Mouse (Mus musculus) heart, embryonic 15.5 days (tissue): Measurements from ENCODE around the gene Mphosph9. TPM values are rescaled to one million over a fixed set of nuclear protein-coding genes. Genes with fewer than 3 reads are reported as not detected.

ENCODE experiments used
- ATAC-seq: fragments of 200-750 bp; cut with Nextera tagmentation; replicated peaks from 2 replicates; pipeline ENCODE4 v1.8.0; 2017; ENCODE audit warnings: low read depth, moderate TSS enrichment; ENCODE audit not compliant: insufficient number of reproducible peaks, insufficient read depth, low FRiP score
- H3K27ac ChIP-seq: fragments of 300-500 bp; sonication (generic); 2 replicates; pipeline ENCODE4 v1.5.1; 2015; ENCODE audit warnings: mild to moderate bottlenecking, inconsistent platforms
- H3K27me3 ChIP-seq: fragments of 300-500 bp; sonication (generic); 2 replicates; pipeline ENCODE4 v1.6.1; 2015; ENCODE audit warnings: inconsistent platforms
- H3K36me3 ChIP-seq: fragments of 300-500 bp; sonication (generic); 2 replicates; pipeline ENCODE4 v1.6.1; 2015; ENCODE audit warnings: mild to moderate bottlenecking, inconsistent platforms
- H3K4me1 ChIP-seq: fragments of 300-500 bp; sonication (generic); replicated peaks from 2 replicates; pipeline ENCODE4 v1.6.1; 2015; ENCODE audit warnings: inconsistent platforms
- H3K4me2 ChIP-seq: fragments of 300-500 bp; sonication (generic); 2 replicates; pipeline ENCODE4 v1.6.1; 2015; ENCODE audit warnings: inconsistent platforms, mild to moderate bottlenecking, moderate library complexity
- H3K4me3 ChIP-seq: fragments of 300-500 bp; sonication (generic); 2 replicates; pipeline ENCODE4 v1.5.1; 2015; ENCODE audit warnings: mild to moderate bottlenecking, inconsistent platforms
- H3K9ac ChIP-seq: fragments of 300-500 bp; sonication (generic); 2 replicates; pipeline ENCODE4 v1.6.1; 2015; ENCODE audit warnings: mild to moderate bottlenecking, inconsistent platforms
- H3K9me3 ChIP-seq: fragments of 300-500 bp; sonication (generic); replicated peaks from 2 replicates; pipeline ENCODE4 v1.6.1; 2016; ENCODE audit warnings: inconsistent platforms
- WGBS: fragments of 180-500 bp; shearing (Covaris S2); methylation state at CpG from one replicate; pipeline ENCODE4 v1.1.7; 2015; ENCODE audit warnings: mixed read lengths; 5-methylcytosine and 5-hydroxymethylcytosine counted together
- polyA plus RNA-seq: library from polyadenylated mRNA; unstranded; fragments of >200 nt; fragmentation: Nextera tagmentation; extraction: Ambion mirVana; gene quantifications from 2 replicates; pipeline ENCODE4 v1.2.1, GENCODE M21; 2015

Gene Mphosph9
- polyA plus RNA-seq, 1 experiment from 2014 or later, result 10.2 TPM

DNA sequence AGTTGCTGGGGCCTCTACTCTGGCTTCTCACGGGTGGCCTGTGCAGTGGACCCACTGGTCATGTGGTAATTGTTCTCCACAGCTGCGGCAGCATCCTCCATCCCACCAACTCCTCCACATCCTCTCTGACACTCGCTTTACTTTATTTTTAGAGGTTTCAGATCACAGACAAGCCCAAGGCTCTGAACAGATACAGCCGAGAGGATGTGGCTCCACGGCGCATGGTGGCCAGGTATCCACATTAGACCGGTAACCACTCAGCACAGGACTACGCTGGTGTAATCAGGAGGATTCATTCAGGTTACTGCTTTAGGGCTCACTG is 94.7 kb downstream of the Mphosph9 start:
- peaks cover 58% of the 10 kb centered on the region for H3K4me1 ChIP-seq
- peak overlapping the region; percentile 25; the same call in 1 of the 2 replicates for H3K4me2 ChIP-seq
- no peaks in the 10 kb centered on the region for H3K36me3 ChIP-seq
- peak overlapping the region; percentile 90 for H3K27ac ChIP-seq
- H3K9me3 ChIP-seq, result no peaks in the 10 kb centered on the region
- H3K27me3 ChIP-seq, result no peaks in the 10 kb centered on the region
- WGBS, result 61% methylated on average over 8 of the region's 8 CpGs
- no peak for ATAC-seq
- H3K9ac ChIP-seq, result no peak overlapping the region
- H3K4me3 ChIP-seq, result no peak overlapping the region

DNA sequence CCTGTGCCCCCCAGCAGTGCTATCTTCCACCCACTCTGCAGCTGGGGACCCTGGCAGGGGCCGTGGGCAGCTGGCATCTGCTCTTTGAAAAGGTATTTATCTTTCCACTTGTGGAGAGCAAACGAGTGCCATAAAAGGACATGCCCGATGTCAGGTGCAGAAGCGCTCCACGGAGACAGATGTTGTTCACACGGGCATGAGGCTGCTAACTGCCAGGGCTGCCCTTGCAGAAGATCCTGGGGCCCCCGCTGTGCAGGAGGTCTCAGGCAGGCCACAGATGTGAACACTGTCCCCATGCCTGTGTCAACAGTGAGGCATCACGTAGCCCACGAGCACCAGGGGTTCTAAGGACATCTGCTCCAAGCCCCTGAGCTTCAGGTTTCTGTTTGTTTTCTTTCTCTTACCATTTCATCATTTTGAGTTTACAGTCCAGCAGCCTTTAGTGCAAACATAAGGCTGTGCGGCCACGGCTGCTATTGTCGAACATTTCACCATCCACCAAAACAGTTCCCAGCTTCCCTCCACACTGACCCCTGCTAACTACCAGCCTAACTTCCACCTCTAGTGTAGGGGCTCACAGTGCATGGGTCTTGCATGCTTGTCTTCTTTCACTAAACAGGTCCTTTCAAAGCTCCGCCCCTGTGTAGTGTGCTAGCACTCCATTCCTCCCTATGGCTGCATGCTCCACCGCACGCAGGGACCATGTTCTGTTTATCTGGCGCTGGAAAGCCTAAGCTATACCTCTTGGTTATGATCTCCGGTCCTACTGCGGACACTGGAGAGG is 95.2 kb downstream of the Mphosph9 start:
- Histone ChIP-seq H3K9me3 (no peaks in the 10 kb centered on the region), H3K4me2 (peak overlapping the region; percentile 25; the same call in 1 of the 2 replicates), H3K27ac (peak overlapping the region; percentile 90), H3K4me1 (peaks cover 58% of the 10 kb centered on the region), H3K4me3 (no peak overlapping the region), H3K27me3 (no peaks in the 10 kb centered on the region), H3K36me3 (no peaks in the 10 kb centered on the region), H3K9ac (no peak overlapping the region)
- 45% methylated on average over 18 of the region's 18 CpGs for WGBS
- peak; percentile 18 for ATAC-seq

DNA sequence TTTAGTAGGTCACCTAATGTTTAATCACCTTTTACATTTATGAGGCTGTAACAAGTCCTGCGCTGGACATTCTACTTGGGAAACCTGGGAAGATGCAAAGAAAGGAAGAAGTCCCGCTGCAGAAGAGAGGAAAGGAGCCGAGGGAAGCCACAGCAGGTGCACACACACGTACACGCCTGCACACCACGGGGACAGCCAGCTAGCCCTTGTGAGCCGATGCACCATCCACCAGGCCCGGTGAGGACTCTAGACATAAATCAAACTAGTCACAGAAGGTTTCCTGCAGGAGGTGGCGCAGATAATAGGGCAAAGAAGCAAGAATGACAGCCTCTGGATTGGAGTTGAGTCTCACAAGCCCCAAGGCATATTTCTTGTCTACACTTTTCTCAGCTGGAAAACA is 97.3 kb downstream of the Mphosph9 start:
- WGBS, result 78% methylated on average over 9 of the region's 9 CpGs
- no peaks in the 10 kb centered on the region for H3K27me3 ChIP-seq
- H3K4me1 ChIP-seq, result peaks cover 63% of the 10 kb centered on the region
- H3K9me3 ChIP-seq, result no peaks in the 10 kb centered on the region
- no peak overlapping the region for H3K4me3 ChIP-seq
- H3K9ac ChIP-seq, result no peak overlapping the region
- peak overlapping the region; percentile 5; the same call in 1 of the 2 replicates for H3K27ac ChIP-seq
- H3K4me2 ChIP-seq, result no peak overlapping the region
- H3K36me3 ChIP-seq, result no peaks in the 10 kb centered on the region
- ATAC-seq, result no peak

DNA sequence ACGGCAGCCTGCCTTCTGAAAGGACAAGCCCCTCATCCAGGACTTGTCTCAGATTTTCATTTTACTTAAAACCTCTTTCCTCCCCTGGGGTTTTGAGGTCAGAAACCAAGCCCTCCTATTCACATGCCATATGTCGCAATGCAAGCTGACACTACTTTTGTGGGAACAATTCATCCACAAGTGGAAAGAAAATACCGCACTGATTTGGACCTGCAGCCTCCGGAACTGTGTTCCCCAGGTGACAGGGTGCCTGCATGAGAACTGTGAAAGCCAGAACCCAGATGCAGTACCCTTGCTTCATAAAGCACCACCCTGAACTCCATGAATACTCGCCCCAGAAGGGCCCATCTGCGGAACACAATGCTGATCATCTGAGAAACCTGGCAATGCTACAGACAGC is 100.6 kb downstream of the Mphosph9 start:
- Histone ChIP-seq H3K4me1 (peaks cover 67% of the 10 kb centered on the region), H3K9ac (no peak overlapping the region), H3K4me2 (no peak overlapping the region), H3K27me3 (no peaks in the 10 kb centered on the region), H3K27ac (no peak overlapping the region), H3K9me3 (no peaks in the 10 kb centered on the region), H3K4me3 (no peak overlapping the region), H3K36me3 (no peaks in the 10 kb centered on the region)
- no peak for ATAC-seq
- 62% methylated on average over 6 of the region's 6 CpGs for WGBS

DNA sequence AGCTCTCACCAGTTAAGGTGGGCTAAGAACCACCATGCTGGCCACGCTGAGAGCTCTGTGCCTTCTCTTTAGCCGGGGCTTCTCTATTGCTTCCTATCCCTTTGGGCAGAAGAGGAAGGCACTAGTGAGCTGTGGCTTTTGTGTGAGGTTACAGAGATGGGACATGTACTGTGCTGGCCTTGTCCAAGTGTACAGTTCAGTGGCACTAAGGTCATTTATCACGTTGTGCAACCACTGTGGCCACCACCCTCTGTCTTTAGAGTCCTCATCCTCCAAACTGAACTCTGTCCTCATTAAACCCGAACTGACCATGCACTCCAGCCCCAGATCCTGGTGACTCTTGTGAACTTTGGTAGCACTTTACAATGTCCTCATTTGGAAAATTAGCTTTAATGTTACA is 101.3 kb downstream of the Mphosph9 start:
- H3K4me2 ChIP-seq, result no peak overlapping the region
- no peak overlapping the region for H3K27ac ChIP-seq
- H3K27me3 ChIP-seq, result no peaks in the 10 kb centered on the region
- ATAC-seq, result no peak
- H3K4me1 ChIP-seq, result peaks cover 67% of the 10 kb centered on the region
- H3K9ac ChIP-seq, result no peak overlapping the region
- no peaks in the 10 kb centered on the region for H3K9me3 ChIP-seq
- 84% methylated on average over 4 of the region's 4 CpGs for WGBS
- no peak overlapping the region for H3K4me3 ChIP-seq
- no peaks in the 10 kb centered on the region for H3K36me3 ChIP-seq

DNA sequence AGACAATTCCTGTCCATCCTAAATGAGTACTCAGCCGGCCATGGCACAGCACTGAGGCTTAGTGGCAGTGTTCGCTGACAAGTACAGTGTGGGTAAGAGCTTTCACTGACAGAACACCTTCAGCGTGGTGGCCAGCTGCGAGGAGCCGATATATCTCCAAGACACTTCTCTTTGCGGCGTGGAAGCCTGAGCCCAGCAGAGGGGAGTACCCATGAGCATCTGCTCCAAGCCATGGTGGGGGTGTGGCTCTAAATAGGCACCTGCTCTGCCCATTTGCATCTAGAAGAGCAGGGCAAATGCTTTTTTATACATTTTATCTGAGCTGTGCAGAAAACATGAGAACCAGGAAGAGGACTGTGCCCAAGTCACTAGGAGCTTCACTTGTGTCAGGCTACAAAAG is 101.9 kb downstream of the Mphosph9 start:
- Histone ChIP-seq H3K4me2 (no peak overlapping the region), H3K36me3 (no peaks in the 10 kb centered on the region), H3K9me3 (no peaks in the 10 kb centered on the region), H3K4me3 (no peak overlapping the region), H3K9ac (no peak overlapping the region), H3K27me3 (no peaks in the 10 kb centered on the region), H3K4me1 (peaks cover 68% of the 10 kb centered on the region), H3K27ac (no peak overlapping the region)
- ATAC-seq, result no peak
- 71% methylated on average over 7 of the region's 7 CpGs for WGBS

DNA sequence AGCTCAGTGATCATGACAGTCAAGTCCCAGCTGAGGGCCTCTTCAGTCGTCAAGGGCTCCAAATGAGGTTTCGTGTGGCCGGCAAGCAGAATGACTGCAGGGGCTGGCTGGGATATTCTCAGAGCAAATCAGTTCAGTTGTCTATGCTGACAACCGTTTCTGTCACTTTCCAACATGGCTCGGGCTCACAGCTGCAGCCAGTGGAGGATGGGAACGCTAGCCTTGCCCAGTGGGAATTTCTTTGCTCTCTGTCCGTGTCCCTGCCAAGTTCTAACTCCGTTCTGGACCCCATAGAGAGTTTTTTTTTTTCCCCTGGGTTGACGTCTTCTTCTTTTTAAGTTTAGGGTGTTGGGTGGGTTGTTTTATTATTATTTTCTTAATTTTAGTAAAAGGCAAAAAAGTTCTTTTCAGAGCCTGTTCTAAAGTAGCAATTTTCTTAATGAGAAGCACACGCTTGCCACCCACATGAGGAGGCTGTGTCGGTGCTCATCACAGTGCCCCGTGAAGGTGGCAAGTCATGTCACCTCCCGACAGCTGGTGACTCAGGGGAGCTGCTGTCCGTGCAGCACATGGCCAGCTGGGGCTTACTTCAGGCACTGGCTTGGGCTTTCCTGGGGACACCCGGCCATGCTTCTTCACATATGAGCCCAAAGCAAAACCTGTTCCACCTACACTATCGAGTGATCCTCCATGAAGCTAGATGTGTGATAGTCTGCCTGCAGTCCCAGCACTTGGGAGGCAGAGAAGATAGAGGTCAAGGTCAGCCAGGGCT is 103.3 kb downstream of the Mphosph9 start:
- Histone ChIP-seq H3K4me1 (peaks cover 77% of the 10 kb centered on the region), H3K27ac (peak overlapping the region; percentile 55), H3K36me3 (no peaks in the 10 kb centered on the region), H3K9ac (no peak overlapping the region), H3K4me3 (no peak overlapping the region), H3K9me3 (no peaks in the 10 kb centered on the region), H3K27me3 (no peaks in the 10 kb centered on the region), H3K4me2 (no peak overlapping the region)
- 49% methylated on average over 16 of the region's 16 CpGs for WGBS
- no peak for ATAC-seq

DNA sequence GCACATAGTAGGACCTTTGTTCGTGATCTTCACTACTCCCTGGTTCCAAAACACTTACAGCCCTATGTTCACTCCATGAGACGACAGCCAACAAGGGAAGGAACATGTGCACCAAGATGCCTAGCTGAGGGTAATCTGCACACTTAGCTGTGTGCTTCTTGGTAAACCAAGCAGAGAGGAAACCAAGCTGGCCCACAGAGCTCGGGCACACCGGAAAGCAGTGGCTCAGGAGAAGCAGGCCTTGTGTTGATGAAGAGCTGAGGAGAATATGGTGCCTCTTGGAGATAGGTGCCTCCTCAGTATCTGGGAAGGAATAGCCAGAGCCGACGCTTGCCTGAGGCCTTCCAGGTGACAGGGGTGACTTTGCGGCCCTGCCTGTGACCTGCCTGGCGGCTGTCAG is 104.2 kb downstream of the Mphosph9 start:
- Histone ChIP-seq H3K27me3 (no peaks in the 10 kb centered on the region), H3K9me3 (no peaks in the 10 kb centered on the region), H3K4me3 (no peak overlapping the region), H3K4me1 (peaks cover 86% of the 10 kb centered on the region), H3K36me3 (no peaks in the 10 kb centered on the region), H3K27ac (no peak overlapping the region), H3K9ac (no peak overlapping the region), H3K4me2 (no peak overlapping the region)
- no peak for ATAC-seq
- WGBS, result 83% methylated on average over 8 of the region's 8 CpGs

DNA sequence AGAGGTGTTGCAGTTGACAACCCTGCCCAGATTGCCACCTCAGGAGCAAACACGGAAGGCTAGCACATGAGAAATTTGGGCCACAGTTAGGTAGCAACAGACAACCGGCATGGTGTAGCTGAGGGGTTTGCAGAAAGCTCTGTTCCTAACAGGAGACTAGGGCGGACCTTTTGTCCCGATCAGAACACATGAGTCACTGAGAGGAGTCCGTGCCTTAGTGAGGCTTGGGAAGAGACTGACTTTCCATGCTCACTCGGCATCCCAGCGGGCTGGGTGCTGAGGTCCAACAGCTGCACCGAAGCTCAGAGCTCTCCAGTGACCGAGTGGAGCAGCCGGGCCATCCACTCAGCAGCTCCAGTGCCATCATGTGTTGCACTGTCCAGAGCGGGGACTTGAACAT is 105.1 kb downstream of the Mphosph9 start:
- ATAC-seq, result no peak
- Histone ChIP-seq H3K4me1 (peaks cover 95% of the 10 kb centered on the region), H3K36me3 (no peaks in the 10 kb centered on the region), H3K27me3 (no peaks in the 10 kb centered on the region), H3K4me3 (no peak overlapping the region), H3K4me2 (no peak overlapping the region), H3K9ac (0 out of 2 replicates have a peak overlapping the region, but pooled peaks have one; percentile 16), H3K27ac (peak overlapping the region; percentile 60; the same call in 1 of the 2 replicates), H3K9me3 (no peaks in the 10 kb centered on the region)
- WGBS, result 68% methylated on average over 11 of the region's 11 CpGs

DNA sequence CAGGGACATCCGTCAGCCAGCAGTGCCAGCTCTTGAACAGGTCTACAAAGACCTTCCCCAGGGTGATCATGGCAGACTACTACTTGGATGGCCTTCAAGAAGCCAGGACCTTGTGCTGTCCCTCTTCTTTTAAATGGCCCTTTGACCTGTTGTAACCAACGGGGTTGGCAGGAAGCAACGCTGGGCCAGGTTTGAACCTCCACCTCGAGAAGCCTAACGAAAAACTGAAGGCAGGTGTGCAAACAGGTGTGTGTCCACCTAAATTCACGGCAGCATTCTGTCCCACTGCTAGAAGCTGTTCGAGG is 106.1 kb downstream of the Mphosph9 start:
- H3K36me3 ChIP-seq, result no peaks in the 10 kb centered on the region
- no peaks in the 10 kb centered on the region for H3K9me3 ChIP-seq
- no peak overlapping the region; the same call in 1 of the 2 replicates for H3K9ac ChIP-seq
- H3K4me3 ChIP-seq, result no peak overlapping the region
- peak overlapping the region; percentile 60 for H3K27ac ChIP-seq
- H3K27me3 ChIP-seq, result no peaks in the 10 kb centered on the region
- ATAC-seq, result no peak
- 74% methylated on average over 7 of the region's 7 CpGs for WGBS
- H3K4me1 ChIP-seq, result peaks cover 96% of the 10 kb centered on the region
- peak overlapping the region; percentile 1; the same call in 1 of the 2 replicates for H3K4me2 ChIP-seq

DNA sequence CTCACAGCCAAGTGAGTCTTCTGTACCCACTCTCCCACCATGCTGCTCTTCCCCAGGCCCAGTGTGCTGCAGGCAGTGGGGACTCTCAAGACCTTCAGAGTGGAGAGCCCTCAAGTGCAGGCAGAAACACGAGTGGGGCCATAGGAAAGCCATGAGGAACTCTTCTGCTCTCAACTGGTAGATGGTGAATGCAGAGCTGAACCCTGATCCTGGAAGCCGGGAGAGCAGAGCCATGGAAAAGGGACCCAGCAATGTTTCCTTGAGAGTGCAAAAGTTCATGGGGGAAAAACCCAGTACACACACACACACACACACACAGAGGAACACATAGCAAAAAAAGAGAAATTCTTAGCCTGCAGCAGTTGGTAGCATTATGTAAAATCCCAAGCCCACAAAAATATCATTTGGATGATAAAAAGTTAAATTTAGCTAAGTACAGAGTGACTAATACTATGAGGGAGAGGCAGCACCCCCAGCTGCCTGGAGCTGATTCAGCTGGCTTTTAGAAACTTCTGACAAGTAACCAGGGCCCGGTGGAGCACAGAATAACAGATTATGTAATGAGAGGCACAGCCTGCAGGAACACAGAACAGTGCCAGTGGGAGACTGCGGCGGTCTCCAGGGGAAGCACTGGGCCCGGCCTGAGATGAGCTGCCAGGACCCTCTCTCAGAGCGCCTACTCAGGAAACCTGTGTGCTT is 106.6 kb downstream of the Mphosph9 start:
- no peaks in the 10 kb centered on the region for H3K36me3 ChIP-seq
- H3K4me3 ChIP-seq, result no peak overlapping the region
- H3K4me1 ChIP-seq, result peaks cover 97% of the 10 kb centered on the region
- peak overlapping the region; percentile 15; the same call in 1 of the 2 replicates for H3K9ac ChIP-seq
- no peaks in the 10 kb centered on the region for H3K27me3 ChIP-seq
- WGBS, result 25% methylated on average over 7 of the region's 7 CpGs
- H3K4me2 ChIP-seq, result peak overlapping the region; percentile 1; the same call in 1 of the 2 replicates
- peak; percentile 32 for ATAC-seq
- H3K9me3 ChIP-seq, result no peaks in the 10 kb centered on the region
- H3K27ac ChIP-seq, result peak overlapping the region; percentile 60
